19 mouse cellular contexts compared by ENCODE assay signal in genomic region chrX:135959536-135959935, GRCm38 (mm10). TPM values are rescaled to one million over a fixed set of nuclear protein-coding genes. Genes with fewer than 3 reads are reported as not detected.
DNase-seq lines count a peak whose midpoint lies in the region; ATAC-seq and TF ChIP-seq lines count a peak whose summit lies in the region.
"Had no signal": no experiment of that assay in that cellular context is flagged by ENCODE, and none has a peak within 500 bp of the region (broad histone marks: within the 10 kb centered on the region; RNA-seq: fewer than 3 reads in every experiment).

No protein-coding gene starts in this region.

- no peak overlapping the region for H3K4me3 ChIP-seq in heart, embryonic 13.5 days
- no peak overlapping the region for H3K4me3 ChIP-seq in heart, postnatal 0 days (ENCODE audit: low read depth, low read length)
- H3K4me3 ChIP-seq in lung, embryonic 14.5 days (ENCODE audit: low read depth, low read length), result no peak overlapping the region
- no peak overlapping the region for H3K4me3 ChIP-seq in lung, adult 2 months (replicated peaks; ENCODE audit: extremely low read depth, low read depth, low read length)
- H3K4me3 ChIP-seq: embryonic facial prominence, embryonic 13.5 days; forebrain, embryonic 13.5 days; hindbrain, embryonic 13.5 days had no signal

- no peak for TF ChIP-seq CTCF in heart, postnatal 0 days (IDR thresholded peaks at IDR 0.05; ENCODE audit: low read depth)
- no peak for TF ChIP-seq CTCF in lung, embryonic 14.5 days (IDR thresholded peaks at IDR 0.05; ENCODE audit: low read depth)
- TF ChIP-seq CTCF in lung, adult 2 months (IDR thresholded peaks at IDR 0.05; ENCODE audit: insufficient read depth, low read length), result no peak

- H3K27me3 ChIP-seq in heart, embryonic 13.5 days (replicated peaks), result no peaks in the 10 kb centered on the region
- no peaks in the 10 kb centered on the region for H3K27me3 ChIP-seq in heart, postnatal 0 days (ENCODE audit: control insufficient read depth, insufficient read depth, low read length)
- no peaks in the 10 kb centered on the region for H3K27me3 ChIP-seq in lung, embryonic 14.5 days (ENCODE audit: insufficient read depth, low read length)
- H3K27me3 ChIP-seq: embryonic facial prominence, embryonic 13.5 days; forebrain, embryonic 13.5 days; hindbrain, embryonic 13.5 days had no signal

- H3K9me3 ChIP-seq in heart, embryonic 13.5 days, result no peaks in the 10 kb centered on the region
- no peaks in the 10 kb centered on the region for H3K9me3 ChIP-seq in heart, postnatal 0 days (replicated peaks; ENCODE audit: control insufficient read depth, low read length)
- H3K9me3 ChIP-seq in lung, embryonic 14.5 days (ENCODE audit: low read depth, low read length), result no peaks in the 10 kb centered on the region
- H3K9me3 ChIP-seq: embryonic facial prominence, embryonic 13.5 days; forebrain, embryonic 13.5 days; hindbrain, embryonic 13.5 days had no signal

- TF ChIP-seq POLR2A in lung, adult 2 months (IDR thresholded peaks at IDR 0.05; ENCODE audit: borderline replicate concordance, extremely low read depth, low read depth, low read length), result no peak

- no peak for DNase-seq in heart, adult 18-20 months
- no peak for DNase-seq in heart, postnatal 0 days (ENCODE audit: low spot score)
- DNase-seq in heart, adult 8-10 months (ENCODE audit: low spot score), result no peak
- DNase-seq in lung, embryonic 14.5 days, result no peak
- DNase-seq in lung, adult 2 months, result no peak
- DNase-seq: adrenal gland, adult 2 months; adrenal gland, postnatal 25 days; cerebellum, adult 18-20 months; cerebellum, adult 9-11 months; cerebellum, postnatal 36 days; forebrain, postnatal 0 days; gastrocnemius, postnatal 14 days; kidney, adult 2 months had no signal

- no peaks in the 10 kb centered on the region for H3K36me3 ChIP-seq in heart, embryonic 13.5 days
- no peaks in the 10 kb centered on the region for H3K36me3 ChIP-seq in heart, postnatal 0 days (replicated peaks; ENCODE audit: control insufficient read depth, insufficient read depth, low read length)
- no peaks in the 10 kb centered on the region for H3K36me3 ChIP-seq in lung, embryonic 14.5 days (ENCODE audit: insufficient read depth)
- H3K36me3 ChIP-seq: embryonic facial prominence, embryonic 13.5 days; hindbrain, embryonic 13.5 days had no signal

- H3K4me2 ChIP-seq in heart, embryonic 13.5 days, result no peak overlapping the region
- no peak overlapping the region for H3K4me2 ChIP-seq in heart, postnatal 0 days (ENCODE audit: low read depth, low read length)
- no peak overlapping the region for H3K4me2 ChIP-seq in lung, embryonic 14.5 days
- H3K4me2 ChIP-seq: embryonic facial prominence, embryonic 13.5 days; forebrain, embryonic 13.5 days; hindbrain, embryonic 13.5 days had no signal

- no peak overlapping the region for H3K9ac ChIP-seq in heart, embryonic 13.5 days
- H3K9ac ChIP-seq in heart, postnatal 0 days (replicated peaks; ENCODE audit: low read depth, low read length), result no peak overlapping the region
- no peak overlapping the region for H3K9ac ChIP-seq in lung, embryonic 14.5 days
- H3K9ac ChIP-seq: embryonic facial prominence, embryonic 13.5 days; forebrain, embryonic 13.5 days; forebrain, postnatal 0 days; hindbrain, embryonic 13.5 days had no signal

- WGBS in heart, embryonic 13.5 days, result 26% methylated on average over 4 of the region's 4 CpGs
- WGBS in heart, postnatal 0 days, result 41% methylated on average over 4 of the region's 4 CpGs
- 42% methylated on average over 4 of the region's 4 CpGs for WGBS in lung, embryonic 14.5 days
- 68% methylated on average over 4 of the region's 4 CpGs for WGBS in lung, adult 2 months

- H3K4me1 ChIP-seq in heart, embryonic 13.5 days, result peaks cover 12% of the 10 kb centered on the region
- H3K4me1 ChIP-seq in heart, postnatal 0 days (ENCODE audit: control insufficient read depth, insufficient read depth), result no peaks in the 10 kb centered on the region
- H3K4me1 ChIP-seq in lung, embryonic 14.5 days (ENCODE audit: insufficient read depth), result no peaks in the 10 kb centered on the region
- no peaks in the 10 kb centered on the region for H3K4me1 ChIP-seq in lung, adult 2 months (ENCODE audit: control insufficient read depth, insufficient read depth, low read length)
- H3K4me1 ChIP-seq: embryonic facial prominence, embryonic 13.5 days had no signal

- TF ChIP-seq EP300 in heart, postnatal 0 days (IDR thresholded peaks at IDR 0.05; ENCODE audit: low read depth), result no peak

- H3K27ac ChIP-seq in heart, embryonic 13.5 days (replicated peaks), result peak overlapping the region; percentile 68
- H3K27ac ChIP-seq in heart, postnatal 0 days (ENCODE audit: low read depth), result peak overlapping the region; percentile 68
- no peak overlapping the region for H3K27ac ChIP-seq in lung, embryonic 14.5 days (ENCODE audit: low read depth)
- H3K27ac ChIP-seq: embryonic facial prominence, embryonic 13.5 days; forebrain, embryonic 13.5 days; hindbrain, postnatal 0 days had no signal

- no peak for ATAC-seq in heart, embryonic 13.5 days (ENCODE audit: extremely low read depth, insufficient number of reproducible peaks, low FRiP score, low TSS enrichment)
- ATAC-seq in heart, postnatal 0 days (ENCODE audit: insufficient read depth, low read depth), result peak; percentile 59; the same call in 1 of the 2 replicates
- ATAC-seq in lung, embryonic 14.5 days (ENCODE audit: insufficient read depth), result peak; percentile 44; the same call in 1 of the 2 replicates
- no peak for ATAC-seq in erythroblast, adult 5-6 weeks (replicated peaks; ENCODE audit: low FRiP score, poor library complexity, severe bottlenecking)
- ATAC-seq: forebrain, embryonic 13.5 days; forebrain, postnatal 0 days; hindbrain, postnatal 0 days had no signal

RNA-seq across cellular contexts. Expression of gene Arxes2, which starts 34.1 kb away (rescaled TPM):
- polyA plus RNA-seq in heart, embryonic 13.5 days (2015; fragmentation: Nextera tagmentation; extraction: Ambion mirVana), result 69.2 and 80.4 TPM in 2 replicates
- total RNA-seq in heart, adult 18-20 months (2021), result 1 to 10 TPM in 1 of 2 experiments, under 1 TPM in 1; 0.79 to 4.3 TPM
- 14.9 and 31.1 TPM in 2 replicates for total RNA-seq in heart, postnatal 0 days (2014; rRNA removed; ENCODE audit: low replicate concordance)
- 37.5 and 37.7 TPM in 2 replicates for polyA plus RNA-seq in heart, postnatal 0 days (2015; fragmentation: Nextera tagmentation; extraction: Ambion mirVana)
- total RNA-seq in heart, adult 8-10 months (2022), result 1 to 10 TPM in 2 of 4 experiments, under 1 TPM in 2; 0.43 to 1.2 (median 0.91) TPM
- polyA plus RNA-seq in lung, embryonic 14.5 days (2014; fragmentation: Nextera tagmentation; extraction: Ambion mirVana), result 66.9 and 68.9 TPM in 2 replicates
- polyA plus RNA-seq in lung, adult 2 months (2012; rRNA removed), result 10.2 and 12.2 TPM in 2 replicates
- not detected in 2 replicates for total RNA-seq in erythroblast, adult 5-6 weeks (2015; ENCODE audit: low replicate concordance)
- not detected in 2 replicates for total RNA-seq in erythroblast, adult 5-6 weeks (2017; ENCODE audit: low replicate concordance)

Comparison
In these comparisons a context has a peak if more than half of its experiments do, and no peak if none do; other contexts are left out.
1. ATAC-seq: peak in heart, postnatal 0 days (single experiment) and lung, embryonic 14.5 days (single experiment); none in heart, embryonic 13.5 days (single experiment) and erythroblast, adult 5-6 weeks (single experiment).